Mouse (Mus musculus): ENCODE data around the gene Yod1. TPM values are rescaled to one million over a fixed set of nuclear protein-coding genes. Genes with fewer than 3 reads are reported as not detected.

Yod1 gene
- polyA plus RNA-seq, 1 experiment = 8.4 TPM

DNA sequence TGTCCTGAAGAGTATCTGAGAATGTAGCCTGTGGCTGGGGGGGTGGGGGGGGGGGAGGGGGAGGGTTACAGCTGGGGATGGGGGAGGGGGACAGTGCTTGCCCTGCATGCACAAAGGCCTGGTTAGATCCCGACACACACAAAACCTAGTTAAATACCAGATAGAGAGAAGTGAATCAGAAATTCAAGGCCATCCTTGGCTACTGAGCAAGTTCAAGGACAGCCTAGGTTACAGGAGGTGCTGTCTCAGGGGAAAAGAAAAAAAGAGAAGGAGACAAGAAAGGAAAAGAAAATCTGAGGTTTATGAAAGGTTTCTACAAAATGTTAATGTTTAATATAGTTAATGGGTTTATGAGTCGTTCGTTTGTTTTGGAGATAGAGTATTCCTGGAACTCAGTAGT lies 22.5 kb downstream of the Yod1 start:
- no peak overlapping the region for H3K27ac ChIP-seq (ENCODE audit: insufficient read depth, low read depth, low read length)

DNA sequence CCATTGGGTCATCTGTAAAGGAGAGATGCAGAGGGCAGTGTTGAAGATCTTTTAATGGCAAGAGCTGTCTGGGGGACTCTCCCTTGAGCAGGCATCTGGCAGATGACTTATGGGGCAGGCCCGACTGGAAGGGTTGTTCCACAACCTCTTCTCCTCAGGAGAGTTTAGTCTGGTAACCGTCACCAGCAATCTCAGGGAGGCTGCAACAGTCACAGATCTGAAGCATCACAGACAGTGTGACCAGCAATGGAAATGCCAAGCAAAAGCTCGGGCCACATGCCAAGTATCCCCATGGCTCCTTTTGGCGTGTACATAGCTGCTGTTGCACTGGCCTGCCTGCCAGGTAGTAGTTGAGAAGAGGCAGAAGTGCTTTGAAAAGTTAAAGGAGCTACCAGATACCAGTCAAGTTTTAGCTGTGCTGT lies 23.1 kb downstream of the Yod1 start:
- H3K27ac ChIP-seq (ENCODE audit: insufficient read depth, low read depth, low read length) = no peak overlapping the region
- H3K4me3 ChIP-seq (ENCODE audit: insufficient read depth, low read length) = no peak overlapping the region
- no peaks in the 10 kb centered on the region; the same call in 1 of the 2 replicates for H3K4me1 ChIP-seq (ENCODE audit: control insufficient read depth, insufficient read depth, low read length)
- TF ChIP-seq CTCF (IDR thresholded peaks at IDR 0.05; ENCODE audit: low read depth, low read length) (no peak), POLR2A (IDR thresholded peaks at IDR 0.05; ENCODE audit: borderline replicate concordance, low read depth, low read length) (no peak)

More for the DNA sequence above, 22.5 kb downstream of the Yod1 start:
- no peak overlapping the region for H3K4me3 ChIP-seq (ENCODE audit: insufficient read depth, low read length)
- H3K4me1 ChIP-seq (ENCODE audit: control insufficient read depth, insufficient read depth, low read length) = no peaks in the 10 kb centered on the region; the same call in 1 of the 2 replicates
- no peak for TF ChIP-seq CTCF (IDR thresholded peaks at IDR 0.05; ENCODE audit: low read depth, low read length)
- TF ChIP-seq POLR2A (IDR thresholded peaks at IDR 0.05; ENCODE audit: borderline replicate concordance, low read depth, low read length) = no peak

DNA sequence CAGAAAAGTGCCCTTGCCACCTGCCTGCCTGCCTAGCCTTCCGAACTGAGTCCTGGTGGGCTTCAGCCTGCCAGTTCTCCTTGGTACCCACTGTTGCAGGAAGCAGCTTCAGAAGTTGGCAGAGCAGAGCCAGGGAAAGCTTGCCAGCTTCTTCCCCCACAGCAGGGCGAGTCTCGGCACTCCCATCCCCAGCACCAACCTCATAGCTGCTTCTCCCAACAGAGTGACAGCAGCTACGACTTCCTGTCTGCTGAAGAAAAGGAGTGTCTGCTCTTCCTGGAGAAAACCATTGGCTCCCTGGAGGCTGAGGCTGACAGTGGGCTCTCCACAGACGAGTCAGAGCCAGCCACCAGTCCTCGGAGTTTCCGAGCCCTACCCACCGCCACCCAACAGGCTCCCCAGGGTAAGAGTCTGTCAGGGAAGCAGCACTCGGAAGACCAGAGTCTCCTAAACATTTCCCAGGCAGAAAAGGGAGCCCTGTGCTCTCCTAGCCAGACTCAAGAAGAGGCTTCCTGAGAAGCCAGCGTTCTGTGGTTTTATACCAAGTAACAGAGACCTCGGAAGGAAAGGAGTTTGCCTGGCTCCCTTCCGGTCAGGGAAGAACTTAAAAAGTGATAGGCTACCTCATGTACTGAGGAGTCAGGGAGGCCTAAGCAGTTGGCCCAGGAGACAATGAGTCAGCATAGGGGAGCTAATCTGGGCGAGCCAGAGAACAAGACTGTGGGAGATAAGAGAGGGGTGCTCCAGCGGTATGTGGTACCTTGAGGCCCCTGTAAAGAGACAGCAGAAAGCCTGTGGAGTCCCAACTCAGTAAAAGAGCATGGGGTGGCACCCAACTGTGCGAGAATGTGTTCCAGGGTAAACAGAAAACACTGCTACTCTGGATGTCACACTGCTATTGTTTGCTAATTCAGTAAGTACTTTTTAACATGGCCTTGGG lies 23.9 kb downstream of the Yod1 start:
- H3K4me3 ChIP-seq (ENCODE audit: insufficient read depth, low read length) = no peak overlapping the region
- no peak overlapping the region for H3K27ac ChIP-seq (ENCODE audit: insufficient read depth, low read depth, low read length)
- H3K4me1 ChIP-seq (ENCODE audit: control insufficient read depth, insufficient read depth, low read length) = no peaks in the 10 kb centered on the region; the same call in 1 of the 2 replicates
- no peak for TF ChIP-seq POLR2A (IDR thresholded peaks at IDR 0.05; ENCODE audit: borderline replicate concordance, low read depth, low read length)
- TF ChIP-seq CTCF (IDR thresholded peaks at IDR 0.05; ENCODE audit: low read depth, low read length) = no peak

DNA sequence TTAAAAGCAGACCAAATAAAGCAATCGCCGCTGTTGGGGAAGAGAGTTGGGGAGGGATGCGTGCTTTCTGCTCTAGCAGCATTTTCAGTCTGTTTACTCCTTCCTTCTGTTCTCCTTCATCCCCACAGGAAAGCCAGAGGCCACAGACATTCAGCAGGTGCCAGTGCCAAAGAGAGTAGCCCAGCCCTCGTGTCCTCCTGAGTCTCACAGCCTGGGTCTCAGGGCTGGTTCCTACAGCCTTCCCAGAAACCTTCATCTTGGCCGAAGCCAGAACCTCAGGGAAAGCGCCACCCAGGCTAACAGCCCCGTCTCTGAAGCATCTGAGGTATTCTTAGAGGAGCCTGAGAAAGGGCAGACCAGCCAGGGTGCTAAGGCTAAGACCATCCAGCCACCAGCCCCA lies 25.1 kb downstream of the Yod1 start:
- no peak for TF ChIP-seq CTCF (IDR thresholded peaks at IDR 0.05; ENCODE audit: low read depth, low read length)
- Histone ChIP-seq H3K4me3 (ENCODE audit: insufficient read depth, low read length) (no peak overlapping the region), H3K27ac (ENCODE audit: insufficient read depth, low read depth, low read length) (no peak overlapping the region), H3K4me1 (ENCODE audit: control insufficient read depth, insufficient read depth, low read length) (no peaks in the 10 kb centered on the region; the same call in 1 of the 2 replicates)

DNA sequence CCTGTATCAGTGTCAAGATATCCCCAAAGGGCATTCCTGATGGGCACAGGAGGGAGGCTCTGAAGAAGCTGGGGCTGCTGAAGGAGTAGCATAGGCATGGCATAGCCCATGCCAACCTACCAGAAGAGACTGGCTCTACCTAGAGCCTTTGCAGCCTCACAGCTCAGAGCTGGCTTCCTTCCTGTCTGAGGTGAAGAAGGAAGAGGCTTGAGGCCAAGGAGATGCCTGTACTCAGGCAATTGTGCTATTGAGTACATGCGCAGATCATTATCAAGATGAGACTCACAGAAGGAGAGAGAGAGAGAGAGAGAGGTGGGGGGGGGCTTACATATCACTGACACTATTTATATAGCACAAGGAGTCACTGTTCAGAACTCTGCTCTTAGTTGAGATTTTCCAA lies 26.6 kb downstream of the Yod1 start:
- TF ChIP-seq POLR2A (IDR thresholded peaks at IDR 0.05; ENCODE audit: borderline replicate concordance, low read depth, low read length) (no peak), CTCF (IDR thresholded peaks at IDR 0.05; ENCODE audit: low read depth, low read length) (no peak)
- Histone ChIP-seq H3K4me3 (ENCODE audit: insufficient read depth, low read length) (no peak overlapping the region), H3K27ac (ENCODE audit: insufficient read depth, low read depth, low read length) (no peak overlapping the region), H3K4me1 (ENCODE audit: control insufficient read depth, insufficient read depth, low read length) (no peaks in the 10 kb centered on the region; the same call in 1 of the 2 replicates)

DNA sequence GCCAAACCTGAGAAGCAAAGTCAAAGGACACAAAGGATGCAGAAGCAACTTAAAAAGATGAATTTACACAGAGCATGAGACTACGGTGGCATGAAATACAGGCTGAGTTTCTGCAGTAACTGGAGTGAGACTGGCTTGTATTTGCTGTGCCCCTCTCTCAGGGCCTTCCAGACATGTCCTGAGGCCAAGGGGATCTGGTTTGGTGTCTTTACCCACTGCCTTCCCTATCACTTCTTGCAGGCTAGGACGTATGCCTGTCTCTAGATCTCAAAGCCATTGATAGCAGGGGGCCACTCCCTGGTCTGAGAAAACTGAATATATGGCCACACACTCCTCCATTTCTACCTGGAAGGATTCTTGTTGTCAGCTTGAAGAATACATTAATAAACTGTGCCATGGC lies 27.1 kb downstream of the Yod1 start:
- no peak overlapping the region for H3K4me3 ChIP-seq (ENCODE audit: insufficient read depth, low read length)
- H3K4me1 ChIP-seq (ENCODE audit: control insufficient read depth, insufficient read depth, low read length) = no peaks in the 10 kb centered on the region; the same call in 1 of the 2 replicates
- no peak for TF ChIP-seq POLR2A (IDR thresholded peaks at IDR 0.05; ENCODE audit: borderline replicate concordance, low read depth, low read length)
- no peak for TF ChIP-seq CTCF (IDR thresholded peaks at IDR 0.05; ENCODE audit: low read depth, low read length)
- no peak overlapping the region for H3K27ac ChIP-seq (ENCODE audit: insufficient read depth, low read depth, low read length)

DNA sequence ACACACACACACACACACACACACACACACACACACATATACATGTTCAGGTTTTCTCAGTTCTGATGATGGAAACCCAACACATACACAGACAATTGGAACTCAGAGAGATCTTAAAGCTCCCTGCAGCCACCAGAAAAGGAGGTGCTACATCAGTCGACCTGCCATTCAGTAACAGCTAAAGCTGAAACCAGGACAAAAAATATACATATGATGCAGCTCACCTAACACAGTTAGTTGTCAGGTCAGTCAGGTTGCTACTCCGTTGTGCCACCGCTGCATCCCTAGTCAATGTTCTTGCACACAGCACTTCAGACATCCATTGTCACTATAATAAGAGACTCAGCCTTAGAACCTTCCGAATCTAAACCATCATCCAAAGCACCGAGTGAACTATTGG lies 27.8 kb downstream of the Yod1 start:
- H3K4me3 ChIP-seq (ENCODE audit: insufficient read depth, low read length) = no peak overlapping the region
- TF ChIP-seq POLR2A (IDR thresholded peaks at IDR 0.05; ENCODE audit: borderline replicate concordance, low read depth, low read length) = no peak
- no peak for TF ChIP-seq CTCF (IDR thresholded peaks at IDR 0.05; ENCODE audit: low read depth, low read length)
- H3K4me1 ChIP-seq (ENCODE audit: control insufficient read depth, insufficient read depth, low read length) = no peaks in the 10 kb centered on the region; the same call in 1 of the 2 replicates
- no peak overlapping the region for H3K27ac ChIP-seq (ENCODE audit: insufficient read depth, low read depth, low read length)

DNA sequence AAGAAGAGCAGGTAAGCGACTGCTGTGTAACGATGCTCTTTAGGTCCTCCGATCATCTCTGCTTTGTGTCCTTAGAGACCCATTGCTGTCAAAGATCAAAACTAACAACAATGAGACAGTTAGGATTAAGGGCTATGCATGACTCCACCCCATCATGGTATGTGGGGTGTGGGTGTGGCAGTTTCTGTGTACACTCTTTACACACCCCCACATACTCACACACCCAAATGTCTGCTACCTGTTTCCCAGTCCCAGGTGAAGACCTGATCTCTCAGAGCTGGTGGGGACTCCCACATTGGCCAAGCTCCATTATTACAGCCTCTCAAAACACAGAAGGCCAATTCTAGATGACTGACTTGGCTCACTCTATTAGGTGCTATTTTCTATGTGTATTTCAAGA lies 28.5 kb downstream of the Yod1 start:
- Histone ChIP-seq H3K4me1 (ENCODE audit: control insufficient read depth, insufficient read depth, low read length) (no peaks in the 10 kb centered on the region; the same call in 1 of the 2 replicates), H3K27ac (ENCODE audit: insufficient read depth, low read depth, low read length) (no peak overlapping the region), H3K4me3 (ENCODE audit: insufficient read depth, low read length) (no peak overlapping the region)
- TF ChIP-seq POLR2A (IDR thresholded peaks at IDR 0.05; ENCODE audit: borderline replicate concordance, low read depth, low read length) (no peak), CTCF (IDR thresholded peaks at IDR 0.05; ENCODE audit: low read depth, low read length) (no peak)

DNA sequence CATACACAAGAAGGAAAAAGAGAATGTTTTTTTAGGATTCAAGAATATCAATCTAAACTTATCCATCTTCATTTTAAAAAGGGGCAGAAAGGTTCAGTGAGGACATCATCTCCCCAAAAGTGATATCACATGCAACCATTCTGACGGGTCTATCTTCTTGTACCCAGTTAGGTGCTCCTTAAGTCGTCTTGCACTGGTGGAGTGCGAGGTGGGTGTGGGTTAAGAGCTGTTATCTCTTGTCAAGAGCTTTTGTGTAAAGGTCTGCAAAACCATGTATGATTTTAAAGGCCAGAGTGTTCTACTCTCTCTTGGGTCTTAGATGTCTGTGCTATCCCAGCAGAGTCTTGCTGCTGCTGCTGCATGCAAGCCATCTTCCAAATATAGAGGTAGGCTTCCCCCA lies 29.7 kb downstream of the Yod1 start:
- no peak overlapping the region for H3K27ac ChIP-seq (ENCODE audit: insufficient read depth, low read depth, low read length)
- no peak for TF ChIP-seq CTCF (IDR thresholded peaks at IDR 0.05; ENCODE audit: low read depth, low read length)
- TF ChIP-seq POLR2A (IDR thresholded peaks at IDR 0.05; ENCODE audit: borderline replicate concordance, low read depth, low read length) = no peak
- no peak overlapping the region for H3K4me3 ChIP-seq (ENCODE audit: insufficient read depth, low read length)
- no peaks in the 10 kb centered on the region for H3K4me1 ChIP-seq (ENCODE audit: control insufficient read depth, insufficient read depth, low read length)

DNA sequence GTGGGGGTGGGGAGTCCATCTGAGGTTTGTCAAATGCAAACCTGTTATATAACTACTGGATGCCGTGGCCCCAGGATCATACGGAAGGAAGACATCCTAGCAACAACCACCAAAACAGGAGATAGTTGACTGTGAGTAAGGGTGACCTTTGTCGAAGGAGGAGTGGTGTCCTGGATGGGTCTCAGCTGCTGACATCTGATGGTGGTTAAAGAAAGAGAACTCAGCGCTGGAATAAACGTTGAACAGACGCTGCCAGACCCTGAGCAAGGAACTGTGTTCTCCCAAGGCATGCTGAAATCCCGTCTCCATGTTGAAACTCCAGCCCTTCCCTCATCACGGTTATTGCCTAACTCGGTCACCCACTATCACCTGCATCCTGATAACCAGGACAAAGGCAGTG lies 42.6 kb downstream of the Yod1 start:
- TF ChIP-seq POLR2A (IDR thresholded peaks at IDR 0.05; ENCODE audit: borderline replicate concordance, low read depth, low read length) = no peak
- no peak for TF ChIP-seq CTCF (IDR thresholded peaks at IDR 0.05; ENCODE audit: low read depth, low read length)
- no peak overlapping the region for H3K27ac ChIP-seq (ENCODE audit: insufficient read depth, low read depth, low read length)
- no peak overlapping the region for H3K4me3 ChIP-seq (ENCODE audit: insufficient read depth, low read length)

More for the DNA sequence above, 42.6 kb downstream of the Yod1 start:
- no peaks in the 10 kb centered on the region for H3K4me1 ChIP-seq (ENCODE audit: control insufficient read depth, insufficient read depth, low read length)
